ENCODE assay signal across 8 mouse cellular contexts in the genomic region with DNA sequence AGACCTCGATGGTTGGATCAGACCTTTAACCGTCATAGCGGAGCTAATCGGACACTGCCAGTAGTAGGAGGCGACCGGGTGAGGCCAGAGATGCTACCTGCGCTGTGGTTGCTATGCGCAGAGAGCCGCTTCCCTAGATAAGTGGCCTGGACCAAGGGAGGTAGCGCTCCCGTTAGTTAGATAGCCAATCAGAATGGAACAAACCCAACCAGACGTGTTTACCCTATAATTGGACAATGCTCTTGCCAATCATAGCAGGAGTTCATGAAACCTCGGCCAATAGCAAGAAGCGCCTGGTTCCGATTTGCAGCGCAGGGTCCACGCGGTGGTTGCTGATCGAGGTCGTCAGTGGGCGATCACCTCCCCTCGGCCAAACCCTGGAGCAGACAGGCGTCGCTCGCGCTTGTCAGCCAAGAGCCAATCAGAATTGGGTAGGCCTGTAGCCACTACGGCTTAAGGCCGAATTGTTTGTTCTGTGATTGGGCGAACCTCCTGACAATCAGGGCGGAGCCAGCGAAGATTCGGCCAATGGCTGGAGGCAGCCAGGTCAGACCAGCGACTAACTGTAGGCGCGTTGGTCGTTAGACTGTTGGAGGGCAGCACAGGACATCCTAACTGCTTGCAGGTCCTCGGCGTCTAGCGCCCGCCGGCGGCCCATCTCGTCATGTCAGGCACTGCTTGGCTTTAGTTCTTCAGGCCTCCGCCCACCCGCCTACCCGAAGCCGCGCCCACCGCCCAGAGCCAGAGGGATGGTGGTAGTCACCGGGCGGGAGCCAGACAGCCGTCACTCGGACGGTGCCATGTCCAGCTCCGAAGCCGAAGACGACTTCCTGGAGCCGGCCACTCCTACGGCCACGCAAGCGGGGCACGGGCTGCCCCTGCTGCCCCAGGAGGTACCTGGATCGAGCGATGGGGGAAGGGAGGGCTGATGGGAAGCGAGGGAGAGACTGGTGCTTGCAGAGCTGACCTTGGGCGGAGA. TPM values are rescaled to one million over a fixed set of nuclear protein-coding genes. Genes with fewer than 3 reads are reported as not detected.
DNase-seq lines count a peak whose midpoint lies in the region; ATAC-seq lines count a peak whose summit lies in the region.

Gene Kctd7, plus strand, starts transcription at position 528 of the 979 bp plus-strand sequence.

- under 1% methylated on average over 65 of the region's 66 CpGs for WGBS in hindbrain, embryonic 14.5 days

- no peaks in the 10 kb centered on the region for H3K27me3 ChIP-seq in hindbrain, embryonic 14.5 days (ENCODE audit: control insufficient read depth, insufficient read depth, low read length)

- peaks cover 11% of the 10 kb centered on the region; the same call in 1 of the 2 replicates for H3K4me1 ChIP-seq in hindbrain, embryonic 14.5 days (replicated peaks; ENCODE audit: control insufficient read depth, insufficient read depth, low read length)

- no peaks in the 10 kb centered on the region for H3K9me3 ChIP-seq in hindbrain, embryonic 14.5 days (ENCODE audit: control insufficient read depth, low read length)

- peak; percentile 99 for DNase-seq in R1 (ENCODE audit: low read depth, low spot score)
- DNase-seq in cerebellum, postnatal 25 days = peak; percentile 96 to 97
- peak; percentile 91 to 96 for DNase-seq in frontal cortex, postnatal 25 days (ENCODE audit: low spot score in 2 of 2)
- peak; percentile 94 for DNase-seq in hindbrain, embryonic 14.5 days (ENCODE audit: low spot score)
- DNase-seq in layer of hippocampus, postnatal 36 days = peak; percentile 96 to 97
- DNase-seq in lung, postnatal 36 days = peak; percentile 98
- peak; percentile 99 for DNase-seq in retina, postnatal 1 day
- peak; percentile 93 to 94 for DNase-seq in urinary bladder, adult 18-20 months (ENCODE audit: low spot score in 2 of 2)

- peak within 1 kb of the TSS; percentile 66 for H3K4me3 ChIP-seq in hindbrain, embryonic 14.5 days (replicated peaks; ENCODE audit: low read length)

- peak within 1 kb of the TSS; percentile 75 for H3K9ac ChIP-seq in hindbrain, embryonic 14.5 days

- peak within 1 kb of the TSS; percentile 78 for H3K4me2 ChIP-seq in hindbrain, embryonic 14.5 days (replicated peaks)

- peak; percentile 98 for ATAC-seq in hindbrain, embryonic 14.5 days (ENCODE audit: low FRiP score)

- H3K36me3 ChIP-seq in hindbrain, embryonic 14.5 days (replicated peaks; ENCODE audit: control insufficient read depth, insufficient read depth) = peaks cover 19% of the 10 kb centered on the region

- H3K27ac ChIP-seq in hindbrain, embryonic 14.5 days = peak within 1 kb of the TSS; percentile 91

RNA-seq across cellular contexts. Expression of gene Kctd7, which starts in this region (rescaled TPM):
- 15.3 and 18.1 TPM in 2 replicates for polyA plus RNA-seq in hindbrain, embryonic 14.5 days (2014; fragmentation: Nextera tagmentation; extraction: Ambion mirVana)
- 10 to 100 TPM in 1 of 2 experiments, 1 to 10 TPM in 1; 9.8 to 13.0 TPM for total RNA-seq in layer of hippocampus, postnatal 36 days (2021)

Comparison
In these comparisons a context has a peak if more than half of its experiments do, and no peak if none do; other contexts are left out.
1. Peak in every context shown above with its lines: DNase-seq, ATAC-seq, H3K4me3 ChIP-seq and H3K27ac ChIP-seq.